1 mouse cellular context compared by ENCODE assay signal in genomic region chr16:87698692-87699305, GRCm38 (mm10).
A peak's percentile ranks its signal among the peaks of the same experiment; 100 is the strongest.
TF ChIP-seq lines count a peak whose summit lies in the region.

Gene Bach1 (plus strand): TSS chr16:87698945.

TF ChIP-seq in CH12.LX, 34 proteins besides CTCF, POLR2A, EP300 and RAD21 (continued from another document):
- TF ChIP-seq ETS1 (conservative IDR thresholded peaks at IDR 0.05; ENCODE audit: low read depth, low read length) (no peak; the same call in 1 of the 2 replicates), TCF12 (IDR thresholded peaks at IDR 0.05; ENCODE audit: low read depth, low read length) (peak; percentile 69; the same call in 1 of the 2 replicates), GABPA (IDR thresholded peaks at IDR 0.05; ENCODE audit: insufficient replicate concordance, low read depth, low read length) (no peak), BHLHE40 (IDR thresholded peaks at IDR 0.05; ENCODE audit: low read depth, low read length) (peak; percentile 78), IRF4 (IDR thresholded peaks at IDR 0.05; ENCODE audit: low read depth, low read length) (no peak), MYC (IDR thresholded peaks at IDR 0.05; ENCODE audit: low read depth, low read length) (no peak), SIN3A (IDR thresholded peaks at IDR 0.05; ENCODE audit: low read length) (peak; percentile 50; the same call in 1 of the 2 replicates), UBTF (IDR thresholded peaks at IDR 0.05; ENCODE audit: low read depth, low read length) (peak; percentile 91), PAX5 (IDR thresholded peaks at IDR 0.05; ENCODE audit: low read length) (no peak), USF1 (IDR thresholded peaks at IDR 0.05; ENCODE audit: low read depth, low read length) (peak; percentile 77), MAZ (IDR thresholded peaks at IDR 0.05; ENCODE audit: low read depth, low read length) (no peak), ELF1 (IDR thresholded peaks at IDR 0.05; ENCODE audit: low read depth, low read length) (0 out of 2 replicates have a peak, but pooled peaks have one; percentile 29), ZKSCAN1 (IDR thresholded peaks at IDR 0.05; ENCODE audit: borderline replicate concordance, low read depth, low read length) (no peak), MAX (IDR thresholded peaks at IDR 0.05; ENCODE audit: low read length) (0 out of 2 replicates have a peak, but pooled peaks have one; percentile 20), KAT2A (IDR thresholded peaks at IDR 0.05; ENCODE audit: insufficient replicate concordance, low read length) (no peak), TBP (conservative IDR thresholded peaks at IDR 0.05; ENCODE audit: low read depth, low read length) (0 out of 2 replicates have a peak, but pooled peaks have one; percentile 35)
